Mouse (Mus musculus) testis, adult 2 months (tissue): ENCODE measurements around the gene Theg. TPM values are rescaled to one million over a fixed set of nuclear protein-coding genes. Genes with fewer than 3 reads are reported as not detected.

ENCODE experiments used
- H3K27ac ChIP-seq: fragments of 200-500 bp; 2 replicates; pipeline ENCODE4 v1.5.1; 2012; ENCODE audit warnings: low read depth, low read length; ENCODE audit not compliant: control insufficient read depth, insufficient read depth
- H3K27me3 ChIP-seq: fragments of 200-500 bp; 2 replicates; pipeline ENCODE4 v1.6.1; 2012; ENCODE audit warnings: mild to moderate bottlenecking, low read length, moderate library complexity; ENCODE audit not compliant: control insufficient read depth, insufficient read depth
- H3K36me3 ChIP-seq: fragments of 200-500 bp; 2 replicates; pipeline ENCODE4 v1.6.1; 2012; ENCODE audit warnings: mild to moderate bottlenecking, low read length; ENCODE audit not compliant: control insufficient read depth, insufficient read depth
- H3K4me1 ChIP-seq: fragments of 200-500 bp; 2 replicates; pipeline ENCODE4 v1.6.1; 2012; ENCODE audit warnings: low read length; ENCODE audit not compliant: control insufficient read depth, insufficient read depth
- H3K4me3 ChIP-seq: fragments of 200-500 bp; 2 replicates; pipeline ENCODE4 v1.5.1; 2012; ENCODE audit warnings: low read depth, mild to moderate bottlenecking, low read length, moderate library complexity, mixed read lengths; ENCODE audit not compliant: control insufficient read depth
- CTCF ChIP-seq: fragments of 200-500 bp; IDR thresholded peaks from 2 replicates; pipeline ENCODE4 v1.5.1; 2012; ENCODE audit warnings: low read depth, mild to moderate bottlenecking, inconsistent platforms, low read length, moderate library complexity; ENCODE audit not compliant: control insufficient read depth, insufficient read depth, insufficient replicate concordance
- POLR2A ChIP-seq: fragments of 200-500 bp; IDR thresholded peaks from 2 replicates; pipeline ENCODE4 v1.6.1; 2012; ENCODE audit warnings: low read depth, mild to moderate bottlenecking, inconsistent platforms, low read length, moderate library complexity; ENCODE audit not compliant: control insufficient read depth
- polyA plus RNA-seq: library from polyadenylated mRNA; depleted of rRNA; stranded (reverse); fragments of >200 nt; gene quantifications from 2 replicates; pipeline ENCODE4 v1.2.3, GENCODE M21; 2012

Gene Theg
- polyA plus RNA-seq, 1 experiment = 407 TPM

DNA sequence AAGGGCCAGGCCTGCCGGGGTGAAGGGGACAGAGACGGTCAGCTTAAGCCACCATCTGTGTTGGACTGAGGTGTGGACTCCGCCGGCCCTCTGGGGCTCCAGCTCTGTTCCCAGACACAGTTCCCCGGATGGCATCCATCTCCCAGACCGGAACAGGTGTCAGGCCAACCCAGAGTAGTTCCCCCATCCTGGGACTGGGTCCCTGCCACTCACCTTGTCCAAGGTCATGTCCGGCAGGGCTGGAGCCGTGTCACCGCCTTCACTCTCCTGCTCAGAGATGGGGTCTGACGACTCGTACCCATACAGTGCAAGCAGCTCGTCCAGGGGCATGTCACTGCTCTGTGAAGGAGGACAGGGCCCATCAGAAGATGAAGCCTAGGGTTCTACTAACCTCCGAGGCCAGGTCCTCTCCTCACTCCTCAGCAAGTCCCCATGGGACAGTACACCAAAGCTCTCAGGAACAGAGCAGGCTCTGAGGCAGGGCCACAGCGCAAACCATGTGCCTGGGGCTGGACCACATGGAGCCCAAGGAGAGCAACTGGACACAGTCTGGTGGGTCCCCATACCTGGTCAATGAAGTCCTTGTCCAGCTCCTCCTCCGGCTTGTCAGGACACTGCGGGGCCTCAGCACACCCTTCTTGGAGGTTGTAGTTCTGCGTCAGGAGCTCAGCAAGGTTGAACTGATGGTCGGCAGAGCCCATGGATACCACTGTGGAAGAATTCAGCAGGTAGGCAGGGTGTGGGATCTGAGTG lies 38.0 kb downstream of the Theg start:
- Histone ChIP-seq H3K36me3 (no peaks in the 10 kb centered on the region), H3K4me3 (no peak overlapping the region), H3K4me1 (peaks cover 14% of the 10 kb centered on the region), H3K27me3 (no peaks in the 10 kb centered on the region), H3K27ac (no peak overlapping the region)
- no peak for TF ChIP-seq POLR2A
- no peak for TF ChIP-seq CTCF

DNA sequence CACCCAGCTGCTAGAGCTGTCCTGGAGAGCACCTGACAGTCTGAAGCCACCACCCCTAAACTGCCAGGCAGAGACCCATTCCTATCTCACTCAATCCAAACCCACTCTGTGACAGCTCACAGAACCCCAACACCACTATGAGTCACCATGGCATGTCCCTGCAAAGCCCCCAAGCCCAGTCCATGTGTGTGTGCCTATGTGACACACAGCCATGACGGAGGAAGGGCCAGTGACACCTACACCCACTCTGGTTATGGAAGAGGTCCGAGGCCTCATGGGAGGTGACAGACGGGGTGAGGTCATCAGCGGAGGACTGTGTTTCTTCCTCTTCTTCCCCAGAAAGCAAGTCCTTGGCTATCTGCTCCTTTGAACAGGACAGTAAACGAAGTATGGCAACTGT lies 38.6 kb downstream of the Theg start:
- no peak for TF ChIP-seq POLR2A
- TF ChIP-seq CTCF = no peak
- no peaks in the 10 kb centered on the region for H3K36me3 ChIP-seq
- peaks cover 9% of the 10 kb centered on the region for H3K4me1 ChIP-seq
- H3K4me3 ChIP-seq = no peak overlapping the region
- no peaks in the 10 kb centered on the region for H3K27me3 ChIP-seq
- no peak overlapping the region for H3K27ac ChIP-seq

DNA sequence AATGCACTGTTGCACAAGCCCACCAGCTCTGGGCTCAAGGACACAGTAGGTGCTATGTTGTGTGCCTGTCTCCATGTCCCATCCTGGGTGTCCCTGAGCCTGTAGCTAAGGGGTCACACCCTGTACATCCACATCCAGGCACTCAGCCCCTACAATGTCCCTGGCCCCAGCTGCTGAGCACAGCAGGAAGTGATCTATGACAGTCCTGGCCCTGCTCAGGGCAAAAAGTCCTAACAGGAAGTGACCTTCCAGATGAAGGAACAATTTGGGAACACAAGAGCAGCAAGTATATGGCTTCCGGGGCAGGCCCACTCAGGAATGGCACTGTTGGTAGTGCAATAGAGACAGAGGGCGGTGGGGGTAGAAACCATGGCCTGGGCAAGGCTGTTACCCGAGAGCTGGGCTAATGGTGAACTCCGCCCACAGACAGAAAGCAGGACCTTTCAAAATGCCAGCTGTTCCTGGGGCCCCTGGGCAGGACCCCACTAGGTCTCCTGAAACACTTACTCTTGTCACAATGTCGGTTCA lies 39.9 kb downstream of the Theg start:
- H3K36me3 ChIP-seq = no peaks in the 10 kb centered on the region
- H3K27ac ChIP-seq = no peak overlapping the region
- no peaks in the 10 kb centered on the region; the same call in 1 of the 2 replicates for H3K4me1 ChIP-seq
- H3K27me3 ChIP-seq = no peaks in the 10 kb centered on the region
- TF ChIP-seq CTCF (no peak), POLR2A (no peak)
- no peak overlapping the region for H3K4me3 ChIP-seq

GRCm38 (mm10) chr10:79546483-79546882 lies 40.6 kb downstream of the Theg start:
- Histone ChIP-seq H3K27me3 (no peaks in the 10 kb centered on the region), H3K36me3 (no peaks in the 10 kb centered on the region), H3K27ac (no peak overlapping the region), H3K4me3 (no peak overlapping the region), H3K4me1 (no peaks in the 10 kb centered on the region; the same call in 1 of the 2 replicates)
- TF ChIP-seq CTCF = no peak
- no peak for TF ChIP-seq POLR2A

DNA sequence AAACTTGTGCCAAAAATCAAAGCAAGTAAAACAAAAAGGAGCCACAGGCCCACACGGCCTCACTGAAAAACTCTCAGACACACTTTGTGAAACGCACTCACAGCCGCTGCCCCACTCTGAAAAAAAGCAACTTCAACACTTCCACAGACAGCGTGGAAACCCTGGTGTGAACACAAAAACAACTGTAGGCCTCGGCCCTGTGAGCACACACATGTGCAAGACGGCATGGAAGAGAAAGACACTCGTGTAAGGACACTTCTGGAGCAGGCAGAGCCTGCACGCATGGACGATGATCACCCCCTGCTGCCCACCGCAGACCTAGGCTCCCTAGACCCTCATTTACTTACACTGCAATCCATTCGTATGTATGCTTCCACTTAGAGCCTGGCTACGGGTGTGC lies 41.2 kb downstream of the Theg start:
- H3K27me3 ChIP-seq = no peaks in the 10 kb centered on the region
- TF ChIP-seq CTCF (no peak), POLR2A (no peak)
- no peaks in the 10 kb centered on the region for H3K4me1 ChIP-seq
- no peak overlapping the region for H3K4me3 ChIP-seq
- H3K36me3 ChIP-seq = no peaks in the 10 kb centered on the region
- H3K27ac ChIP-seq = no peak overlapping the region

GRCm38 (mm10) chr10:79544631-79545030 lies 42.5 kb downstream of the Theg start:
- TF ChIP-seq CTCF (no peak), POLR2A (no peak)
- no peaks in the 10 kb centered on the region for H3K27me3 ChIP-seq
- H3K4me1 ChIP-seq = no peaks in the 10 kb centered on the region
- no peaks in the 10 kb centered on the region for H3K36me3 ChIP-seq
- H3K4me3 ChIP-seq = no peak overlapping the region
- no peak overlapping the region for H3K27ac ChIP-seq

DNA sequence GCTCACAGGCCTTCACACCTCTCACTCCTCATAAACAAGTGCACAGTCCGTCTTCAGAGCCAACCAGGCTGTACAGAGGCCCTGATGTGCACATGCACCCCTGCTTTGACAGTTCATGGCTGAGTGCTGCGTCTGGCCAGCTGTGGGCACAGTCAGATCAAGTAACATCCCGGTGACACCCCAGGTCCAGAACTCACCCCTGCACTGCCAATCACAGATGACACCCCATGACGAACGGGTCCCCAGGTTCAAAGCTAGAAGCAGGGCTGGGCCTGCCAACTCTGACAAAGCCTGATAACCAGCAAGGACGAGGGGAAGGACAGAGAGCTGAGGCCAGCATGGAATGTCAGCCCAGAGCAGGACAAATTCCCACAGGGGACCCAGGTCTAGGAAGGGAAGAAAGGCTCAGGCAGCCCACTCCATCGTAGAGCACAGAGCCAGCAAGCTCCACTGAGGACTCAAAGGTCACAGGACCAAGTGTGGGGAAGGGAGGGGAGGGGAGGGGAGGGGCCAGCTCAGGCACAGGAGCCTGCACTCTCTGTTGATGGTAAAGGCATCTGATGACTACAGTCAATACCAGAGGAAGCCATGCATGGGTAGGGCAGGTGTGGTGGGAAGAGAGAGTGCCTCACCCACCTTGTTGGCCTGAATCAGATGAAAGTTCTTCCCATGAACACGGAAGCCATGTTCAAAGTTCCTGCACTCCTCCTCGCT lies 43.1 kb downstream of the Theg start:
- TF ChIP-seq POLR2A (no peak), CTCF (no peak)
- Histone ChIP-seq H3K36me3 (no peaks in the 10 kb centered on the region), H3K27me3 (no peaks in the 10 kb centered on the region), H3K4me1 (no peaks in the 10 kb centered on the region), H3K4me3 (no peak overlapping the region), H3K27ac (no peak overlapping the region)
